ENCODE assay signal across 8 mouse cellular contexts in genomic region chr11:75212031-75212667, GRCm38 (mm10). TPM values are rescaled to one million over a fixed set of nuclear protein-coding genes. Genes with fewer than 3 reads are reported as not detected.
DNase-seq lines count a peak whose midpoint lies in the region; ATAC-seq lines count a peak whose summit lies in the region.

No protein-coding gene starts in this region.

- no peaks in the 10 kb centered on the region for H3K36me3 ChIP-seq in embryonic facial prominence, embryonic 14.5 days (ENCODE audit: control insufficient read depth, insufficient read depth, low read length)
- H3K36me3 ChIP-seq in hindbrain, embryonic 13.5 days: no peaks in the 10 kb centered on the region
- no peaks in the 10 kb centered on the region for H3K36me3 ChIP-seq in liver, embryonic 12.5 days

- no peak overlapping the region for H3K9ac ChIP-seq in embryonic facial prominence, embryonic 14.5 days (ENCODE audit: low read depth, low read length)
- no peak overlapping the region for H3K9ac ChIP-seq in hindbrain, embryonic 13.5 days
- no peak overlapping the region for H3K9ac ChIP-seq in liver, embryonic 12.5 days

- H3K27ac ChIP-seq in embryonic facial prominence, embryonic 14.5 days (replicated peaks; ENCODE audit: low read depth, low read length): 0 out of 2 replicates have a peak overlapping the region, but pooled peaks have one; percentile 21
- H3K27ac ChIP-seq in hindbrain, embryonic 13.5 days: peak overlapping the region; percentile 69
- peak overlapping the region; percentile 33 for H3K27ac ChIP-seq in liver, embryonic 12.5 days

- DNase-seq in frontal cortex, postnatal 36 days (ENCODE audit: low spot score in 2 of 2): no peak
- DNase-seq in MN1 (ENCODE audit: low spot score): peak; percentile 25
- DNase-seq in embryonic facial prominence, embryonic 14.5 days (ENCODE audit: low spot score): no peak
- DNase-seq in embryo, embryonic 10 days (ENCODE audit: low spot score): no peak

- whole genome bisulfite sequencing in embryonic facial prominence, embryonic 14.5 days: 49% methylated on average over 8 of the region's 8 CpGs
- 43% methylated on average over 8 of the region's 8 CpGs for WGBS in hindbrain, embryonic 13.5 days
- WGBS in liver, embryonic 12.5 days (ENCODE audit: insufficient replicate concordance): 65% methylated on average over 8 of the region's 8 CpGs

- H3K4me3 ChIP-seq in embryonic facial prominence, embryonic 14.5 days (ENCODE audit: low read depth, low read length): no peak overlapping the region
- H3K4me3 ChIP-seq in hindbrain, embryonic 13.5 days: no peak overlapping the region
- H3K4me3 ChIP-seq in liver, embryonic 12.5 days: no peak overlapping the region

- peaks cover 27% of the 10 kb centered on the region for H3K4me1 ChIP-seq in embryonic facial prominence, embryonic 14.5 days (ENCODE audit: control insufficient read depth, insufficient read depth, low read length)
- peaks cover 55% of the 10 kb centered on the region for H3K4me1 ChIP-seq in hindbrain, embryonic 13.5 days (replicated peaks)
- peaks cover 77% of the 10 kb centered on the region for H3K4me1 ChIP-seq in liver, embryonic 12.5 days

- H3K27me3 ChIP-seq in embryonic facial prominence, embryonic 14.5 days (replicated peaks; ENCODE audit: control insufficient read depth, insufficient read depth, low read length): no peaks in the 10 kb centered on the region
- H3K27me3 ChIP-seq in hindbrain, embryonic 13.5 days: 0 out of 2 replicates have a peak, but pooled peaks cover 6% of the 10 kb centered on the region
- peaks cover 33% of the 10 kb centered on the region for H3K27me3 ChIP-seq in liver, embryonic 12.5 days (replicated peaks)

- peak; percentile 62 for ATAC-seq in frontal cortex, adult (ENCODE audit: low TSS enrichment)
- no peak for ATAC-seq in embryonic facial prominence, embryonic 14.5 days (ENCODE audit: low read depth)
- 0 out of 2 replicates have a peak, but pooled peaks have one; percentile 7 for ATAC-seq in hindbrain, embryonic 13.5 days (ENCODE audit: low FRiP score)
- no peak for ATAC-seq in liver, embryonic 12.5 days
- no peak for ATAC-seq in erythroid progenitor cell, adult 5-6 weeks (replicated peaks; ENCODE audit: low FRiP score, poor library complexity, severe bottlenecking)

- H3K9me3 ChIP-seq in embryonic facial prominence, embryonic 14.5 days (ENCODE audit: control insufficient read depth, low read length): no peaks in the 10 kb centered on the region
- no peaks in the 10 kb centered on the region for H3K9me3 ChIP-seq in hindbrain, embryonic 13.5 days
- H3K9me3 ChIP-seq in liver, embryonic 12.5 days (replicated peaks): no peaks in the 10 kb centered on the region

- H3K4me2 ChIP-seq in embryonic facial prominence, embryonic 14.5 days (ENCODE audit: low read depth, low read length): no peak overlapping the region
- no peak overlapping the region for H3K4me2 ChIP-seq in hindbrain, embryonic 13.5 days
- H3K4me2 ChIP-seq in liver, embryonic 12.5 days: no peak overlapping the region

RNA-seq across cellular contexts. Expression of gene Rtn4rl1, which starts 18.6 kb away (rescaled TPM):
- polyA plus RNA-seq in embryonic facial prominence, embryonic 14.5 days (2014; fragmentation: Nextera tagmentation; extraction: Ambion mirVana): 4.9 TPM in 2 replicates
- polyA plus RNA-seq in hindbrain, embryonic 13.5 days (2015; fragmentation: Nextera tagmentation; extraction: Ambion mirVana): 6.2 and 8.0 TPM in 2 replicates
- polyA plus RNA-seq in liver, embryonic 12.5 days (2016; fragmentation: Nextera tagmentation; extraction: Ambion mirVana): 1.2 and 1.3 TPM in 2 replicates
- total RNA-seq in erythroid progenitor cell, adult 5-6 weeks (2015; ENCODE audit: low replicate concordance): 0.42 and 1.1 TPM in 2 replicates
- total RNA-seq in erythroid progenitor cell, adult 5-6 weeks (2017; ENCODE audit: low replicate concordance): not detected in 2 replicates

RNA-seq across cellular contexts. Expression of gene Dph1, which starts 21.1 kb away (rescaled TPM):
- 22.5 and 23.8 TPM in 2 replicates for polyA plus RNA-seq in embryonic facial prominence, embryonic 14.5 days (2014; fragmentation: Nextera tagmentation; extraction: Ambion mirVana)
- 14.4 and 15.5 TPM in 2 replicates for polyA plus RNA-seq in hindbrain, embryonic 13.5 days (2015; fragmentation: Nextera tagmentation; extraction: Ambion mirVana)
- polyA plus RNA-seq in liver, embryonic 12.5 days (2016; fragmentation: Nextera tagmentation; extraction: Ambion mirVana): 19.7 and 20.5 TPM in 2 replicates
- not detected in 2 replicates for total RNA-seq in erythroid progenitor cell, adult 5-6 weeks (2015; ENCODE audit: low replicate concordance)
- 1.1 and 6.3 TPM in 2 replicates for total RNA-seq in erythroid progenitor cell, adult 5-6 weeks (2017; ENCODE audit: low replicate concordance)

RNA-seq across cellular contexts. Expression of gene Ovca2, which starts 33.5 kb away (rescaled TPM):
- polyA plus RNA-seq in embryonic facial prominence, embryonic 14.5 days (2014; fragmentation: Nextera tagmentation; extraction: Ambion mirVana): 23.1 and 26.5 TPM in 2 replicates
- polyA plus RNA-seq in hindbrain, embryonic 13.5 days (2015; fragmentation: Nextera tagmentation; extraction: Ambion mirVana): 17.0 and 18.2 TPM in 2 replicates
- 17.6 and 17.9 TPM in 2 replicates for polyA plus RNA-seq in liver, embryonic 12.5 days (2016; fragmentation: Nextera tagmentation; extraction: Ambion mirVana)
- 4.2 and 15.1 TPM in 2 replicates for total RNA-seq in erythroid progenitor cell, adult 5-6 weeks (2015; ENCODE audit: low replicate concordance)
- 1.9 and 4.2 TPM in 2 replicates for total RNA-seq in erythroid progenitor cell, adult 5-6 weeks (2017; ENCODE audit: low replicate concordance)

RNA-seq across cellular contexts. Expression of gene Hic1, which starts 42.8 kb away (rescaled TPM):
- polyA plus RNA-seq in embryonic facial prominence, embryonic 14.5 days (2014; fragmentation: Nextera tagmentation; extraction: Ambion mirVana): 13.1 and 17.8 TPM in 2 replicates
- 3.4 TPM in 2 replicates for polyA plus RNA-seq in hindbrain, embryonic 13.5 days (2015; fragmentation: Nextera tagmentation; extraction: Ambion mirVana)
- 4.6 and 5.8 TPM in 2 replicates for polyA plus RNA-seq in liver, embryonic 12.5 days (2016; fragmentation: Nextera tagmentation; extraction: Ambion mirVana)
- total RNA-seq in erythroid progenitor cell, adult 5-6 weeks (2015; ENCODE audit: low replicate concordance): not detected in 2 replicates
- not detected in 2 replicates for total RNA-seq in erythroid progenitor cell, adult 5-6 weeks (2017; ENCODE audit: low replicate concordance)

Comparison
In these comparisons a context has a peak if more than half of its experiments do, and no peak if none do; other contexts are left out.
1. ATAC-seq: peak in frontal cortex, adult (single experiment) and hindbrain, embryonic 13.5 days (single experiment); none in embryonic facial prominence, embryonic 14.5 days (single experiment), liver, embryonic 12.5 days (single experiment) and erythroid progenitor cell, adult 5-6 weeks (single experiment).
2. Peak in every context shown above with its lines, with median percentiles within 50 percentile points of each other: H3K27ac ChIP-seq.